Mouse (Mus musculus) induced T-regulatory cell, adult 2 months (primary cell): ENCODE results near the gene Ppm1h.

Source experiments
- DNase-seq: peaks from one replicate; pipeline ENCODE4 v3.0.0-alpha.2; 2012; ENCODE audit warnings: low read depth

Gene Ppm1h

DNA sequence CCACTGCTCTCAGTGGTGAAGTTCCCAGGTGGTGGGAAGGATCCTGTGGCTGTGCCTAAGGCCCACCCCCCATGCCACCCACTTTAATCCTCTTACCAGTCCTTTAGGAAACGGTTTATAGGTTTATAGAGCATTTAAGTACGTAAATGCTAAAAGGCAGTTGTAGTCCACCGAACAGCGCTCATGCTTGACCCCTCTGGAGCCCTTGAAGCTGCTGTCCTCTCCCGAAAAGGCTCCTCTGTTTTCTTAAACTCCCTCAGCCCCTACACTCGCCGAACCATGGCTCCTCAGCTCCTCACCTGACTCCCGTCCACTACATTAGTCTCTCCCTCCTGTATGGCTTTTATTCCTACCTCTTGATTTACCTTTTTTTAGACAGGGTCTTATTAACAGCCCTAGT lies 131.3 kb downstream of the Ppm1h start:
- no peak for DNase-seq

- DNase-seq: peak; percentile 75
These were observed 136.5 kb downstream of the Ppm1h start for GRCm38 (mm10) chr10:122815094-122815493.

DNA sequence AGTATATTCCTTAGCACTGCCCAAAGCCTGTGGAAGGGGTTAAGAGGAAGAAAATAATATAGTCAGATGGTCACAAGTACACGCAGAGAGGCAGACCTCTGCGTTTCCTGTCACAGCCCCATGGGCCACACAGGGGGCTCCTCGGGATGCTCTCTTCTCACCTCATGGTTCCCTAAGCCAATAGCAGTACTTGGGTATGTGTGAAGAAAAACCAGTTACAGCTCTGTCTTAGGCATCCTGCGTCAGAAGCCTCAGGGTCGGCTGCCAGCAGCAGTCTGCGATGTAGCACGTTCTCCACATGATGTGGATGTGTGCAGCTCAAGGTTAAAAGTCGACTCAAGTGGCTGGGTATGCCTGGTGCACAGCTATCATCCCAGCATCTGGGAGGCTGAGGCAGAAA lies 139.2 kb downstream of the Ppm1h start:
- no peak for DNase-seq

DNA sequence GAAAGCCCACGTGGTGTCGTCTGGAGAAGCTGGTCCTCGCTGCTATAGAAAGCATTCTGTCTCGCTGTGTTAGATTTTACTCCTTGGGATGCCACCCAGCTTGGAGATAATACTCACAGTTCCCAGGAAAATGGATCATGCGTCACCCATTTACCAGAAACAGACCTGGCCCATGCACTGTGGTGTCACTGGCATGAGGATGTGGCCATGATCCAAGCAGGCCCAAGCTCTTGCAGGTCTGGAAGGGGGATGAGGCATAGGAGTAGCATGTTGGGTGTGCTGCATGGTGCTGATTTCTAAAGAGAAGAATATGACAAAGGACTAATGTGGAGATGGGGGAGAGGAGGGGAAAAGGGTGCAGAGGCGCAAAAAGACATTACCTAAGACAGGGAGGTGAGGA lies 141.2 kb downstream of the Ppm1h start:
- DNase-seq: no peak

DNA sequence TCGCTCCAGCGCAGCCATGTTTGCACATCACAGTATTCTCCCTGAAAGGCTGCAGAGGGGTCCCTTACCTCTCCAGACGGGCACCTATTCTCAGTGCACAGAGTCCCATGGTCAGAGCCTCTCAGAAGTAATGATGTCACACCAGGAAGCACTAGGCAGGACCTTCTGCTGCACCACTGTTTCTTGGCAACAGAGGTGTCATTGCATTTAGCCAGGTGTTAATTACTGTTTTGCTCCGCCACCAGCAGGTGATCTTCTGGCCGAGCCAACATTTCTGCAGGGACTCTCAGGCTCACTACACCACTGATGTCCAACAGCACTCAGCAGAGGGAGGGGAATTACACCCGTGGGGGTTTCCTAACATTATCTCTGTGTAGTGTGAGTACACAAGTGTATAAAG lies 143.0 kb downstream of the Ppm1h start:
- no peak for DNase-seq

DNA sequence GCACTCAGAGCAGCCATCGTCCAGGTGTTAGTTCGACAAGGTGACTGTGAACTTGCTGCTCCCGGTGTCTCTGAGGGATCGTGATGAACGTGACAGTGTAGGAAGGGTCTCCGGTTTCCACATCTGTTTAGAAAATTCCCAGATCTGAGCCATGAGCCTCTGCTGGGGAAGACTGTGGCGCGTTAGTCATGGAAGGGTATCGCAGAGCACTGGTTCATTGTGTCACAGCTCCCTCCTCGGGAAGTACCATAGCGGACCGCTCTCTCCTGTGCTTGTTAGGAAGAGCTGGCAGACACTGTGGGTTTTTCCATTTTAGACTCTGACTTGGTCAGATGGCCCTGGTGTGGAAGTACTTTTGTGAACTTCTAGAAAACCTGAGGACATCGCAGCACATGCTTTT lies 145.1 kb downstream of the Ppm1h start:
- DNase-seq: no peak

DNA sequence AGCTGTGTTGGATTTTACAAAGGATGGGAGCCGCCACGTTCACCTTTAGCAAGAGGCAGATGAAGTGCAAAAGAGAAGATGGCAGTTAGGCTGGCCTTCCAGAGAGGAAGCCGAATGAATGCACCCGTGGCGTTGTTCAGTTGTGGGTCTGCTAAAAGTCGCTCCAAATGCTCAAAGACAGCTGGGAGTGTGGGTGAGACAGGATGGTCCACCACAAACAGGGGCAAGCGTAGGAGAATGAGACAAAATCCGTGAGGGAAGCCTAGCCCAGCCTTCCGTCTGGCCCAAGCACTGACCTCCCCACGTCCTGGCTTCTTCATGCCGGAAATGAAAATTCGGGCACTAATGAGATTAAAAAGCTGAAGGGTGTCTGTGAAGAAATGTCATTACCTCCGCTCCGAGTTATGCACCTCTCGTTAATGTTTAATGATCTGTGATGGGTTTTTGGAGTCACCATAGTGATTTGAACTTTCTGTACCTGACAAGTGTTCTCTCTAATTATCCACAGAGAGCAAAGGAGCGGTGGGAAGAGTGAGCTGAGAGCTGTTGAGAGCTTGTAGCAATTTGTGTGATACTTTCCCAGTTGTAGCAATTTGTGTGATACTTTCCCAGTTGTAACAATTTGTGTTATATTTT lies 148.3 kb downstream of the Ppm1h start:
- no peak for DNase-seq

- DNase-seq: no peak
These were observed 149.3 kb downstream of the Ppm1h start for GRCm38 (mm10) chr10:122827719-122828414.

- DNase-seq: peak; percentile 7
These were observed 151.2 kb downstream of the Ppm1h start for GRCm38 (mm10) chr10:122829801-122830217.

DNA sequence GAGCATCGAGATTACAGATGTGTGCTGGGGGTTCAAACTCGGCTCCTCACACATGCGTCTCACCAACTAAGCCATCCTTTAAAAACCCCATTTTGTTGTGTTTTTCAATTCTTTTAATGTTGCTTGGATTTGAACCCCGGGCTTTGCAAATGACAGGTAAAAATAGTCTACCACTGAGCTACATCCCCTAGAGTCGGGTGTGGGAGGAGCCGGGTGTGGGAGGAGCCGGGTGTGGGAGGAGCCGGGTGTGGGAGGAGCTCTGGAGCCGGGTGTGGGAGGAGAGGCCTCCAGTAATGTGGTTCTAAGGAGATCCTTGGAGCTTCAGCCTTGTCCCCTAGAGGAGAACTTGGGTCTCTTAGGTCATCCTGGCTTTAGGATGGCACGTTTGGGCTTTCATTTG lies 152.1 kb downstream of the Ppm1h start:
- DNase-seq: no peak

- DNase-seq: no peak
These were observed 163.5 kb downstream of the Ppm1h start for GRCm38 (mm10) chr10:122842014-122842413.

DNA sequence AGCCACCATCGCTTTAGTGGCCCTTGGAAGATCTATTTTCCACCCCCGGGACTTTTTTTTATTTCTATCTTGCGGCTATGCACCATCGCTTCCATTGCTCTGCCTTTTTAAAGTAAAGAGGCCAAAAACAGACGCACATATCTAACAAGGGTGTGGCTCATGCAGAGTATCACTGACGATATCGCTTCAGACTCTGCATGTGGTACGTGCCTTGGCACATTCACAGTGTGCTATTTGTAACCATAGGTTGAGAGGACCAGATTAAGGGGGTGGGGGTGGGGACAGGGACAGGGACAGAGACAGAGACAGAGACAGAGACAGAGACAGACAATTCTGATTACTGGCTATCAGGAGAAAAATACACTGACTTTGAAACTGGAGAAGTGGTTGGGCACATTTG lies 164.4 kb downstream of the Ppm1h start:
- DNase-seq: no peak

GRCm38 (mm10) chr10:122845471-122845870 lies 166.9 kb downstream of the Ppm1h start:
- no peak for DNase-seq

GRCm38 (mm10) chr10:122846476-122846875 lies 167.9 kb downstream of the Ppm1h start:
- no peak for DNase-seq

- DNase-seq: no peak
These were observed 169.5 kb downstream of the Ppm1h start for GRCm38 (mm10) chr10:122848020-122848457.

- no peak for DNase-seq
These were observed 173.0 kb downstream of the Ppm1h start for GRCm38 (mm10) chr10:122851267-122852160.

GRCm38 (mm10) chr10:122854571-122854970 lies 176.0 kb downstream of the Ppm1h start:
- DNase-seq: no peak

DNA sequence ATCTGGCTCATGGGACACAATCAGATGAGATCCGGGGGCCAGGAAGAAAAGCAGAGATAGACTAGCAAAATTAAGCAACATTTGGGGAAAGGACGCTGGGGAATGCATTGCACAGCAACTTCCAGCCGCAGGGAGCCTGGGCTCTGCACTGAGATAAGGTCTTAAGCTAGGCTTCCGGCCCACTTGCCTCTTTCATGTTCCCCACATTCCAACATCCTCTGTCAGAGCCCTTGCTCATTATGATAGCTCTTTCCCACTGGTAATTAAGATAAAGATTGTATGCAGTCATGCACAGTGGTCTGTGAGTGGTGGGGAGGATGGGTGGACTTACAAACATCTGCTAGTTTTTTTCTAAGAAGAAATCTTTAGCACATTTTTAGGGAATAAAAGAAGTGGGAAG lies 176.6 kb downstream of the Ppm1h start:
- no peak for DNase-seq

DNA sequence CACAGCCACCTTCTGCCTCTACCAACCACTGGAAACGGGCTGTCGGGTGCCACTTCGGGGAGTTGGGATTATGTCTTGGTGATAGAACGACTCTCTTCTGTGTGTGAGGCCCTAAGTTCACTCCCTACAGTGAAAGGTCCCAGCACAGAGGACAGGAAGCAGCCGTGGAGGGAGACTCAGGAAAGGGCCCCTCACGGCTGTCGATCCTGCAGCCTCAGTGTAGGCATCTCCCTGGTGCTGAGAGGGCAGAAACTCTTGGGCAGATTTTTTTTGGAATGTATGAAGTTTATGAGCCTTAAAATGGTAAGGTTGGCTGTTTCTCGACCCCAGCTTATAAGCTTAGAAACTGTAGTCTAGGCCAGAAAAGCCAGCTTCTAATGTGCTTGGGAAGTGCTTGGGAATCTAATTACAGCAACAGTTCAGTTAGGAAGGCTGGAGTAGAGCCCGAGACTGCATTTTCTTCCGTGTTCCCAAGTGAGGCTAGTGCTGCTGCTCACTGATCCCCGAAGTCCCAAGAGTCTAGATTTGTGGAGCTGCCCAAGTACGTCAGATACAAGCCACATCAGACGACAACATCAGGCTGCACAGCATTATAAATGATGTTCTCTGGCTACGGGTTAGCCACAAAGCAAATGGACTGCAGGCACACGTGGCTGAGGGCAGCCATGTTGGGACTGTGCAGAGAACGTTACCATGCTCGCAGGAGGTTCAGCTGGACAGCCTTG lies 177.6 kb downstream of the Ppm1h start:
- no peak for DNase-seq

DNA sequence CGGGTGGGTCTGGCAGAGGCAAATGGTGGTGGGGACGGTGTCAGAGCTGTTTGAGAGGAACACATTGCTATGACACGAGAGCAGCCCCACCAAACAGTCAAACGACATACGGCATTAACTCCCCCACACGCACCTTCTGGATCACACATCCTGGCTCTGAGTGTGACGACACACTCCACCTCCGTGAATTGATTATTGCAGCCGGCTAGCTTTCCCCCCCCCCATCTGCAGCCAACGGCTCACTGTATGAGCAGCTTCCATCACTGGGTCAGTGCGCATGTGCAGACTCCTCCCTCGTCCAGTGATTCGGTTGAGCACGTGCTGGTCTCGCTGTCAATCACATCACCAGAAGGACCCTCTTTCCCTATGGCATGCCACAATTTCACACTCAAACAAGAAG lies 178.6 kb downstream of the Ppm1h start:
- DNase-seq: no peak

GRCm38 (mm10) chr10:122858904-122859641 lies 180.5 kb downstream of the Ppm1h start:
- no peak for DNase-seq

- no peak for DNase-seq
These were observed 181.1 kb downstream of the Ppm1h start for GRCm38 (mm10) chr10:122859642-122859997.
